Mouse (Mus musculus) c-Kit-negative CD71-positive TER-119-positive erythroid progenitor cells, embryonic 14.5 days (primary cell): ENCODE measurements at regions not wholly inside any gene's neighbourhood (a gene's known extent, or its start where the extent isn't known, plus 50 kb on each side); places are given as distances from the start of the nearest gene placed in this dataset.

Experiments used
- DNase-seq: peaks from one replicate; pipeline ENCODE4 v3.0.0-alpha.2; 2013; ENCODE audit warnings: low read depth, low spot score

GRCm38 (mm10) chr17:62083281-62083680 lies 797.8 kb downstream of the Efna5 start:
- DNase-seq, result no peak

- DNase-seq, result no peak
Observed at GRCm38 (mm10) chr17:62077604-62078003, 803.5 kb downstream of the Efna5 start.

- no peak for DNase-seq
Observed at GRCm38 (mm10) chr17:62064939-62065338, 816.2 kb downstream of the Efna5 start.

GRCm38 (mm10) chr17:62058016-62058415 lies 823.1 kb downstream of the Efna5 start:
- no peak for DNase-seq

GRCm38 (mm10) chr17:62054801-62055200 lies 826.3 kb downstream of the Efna5 start:
- DNase-seq, result no peak

- no peak for DNase-seq
Observed at GRCm38 (mm10) chr17:62048989-62049388, 832.1 kb downstream of the Efna5 start.

GRCm38 (mm10) chr17:62030614-62031013 lies 850.5 kb downstream of the Efna5 start:
- DNase-seq, result no peak
